Mouse (Mus musculus) myocyte (in vitro differentiated cells): Measurements from ENCODE around the gene Agap1. TPM values are rescaled to one million over a fixed set of nuclear protein-coding genes. Genes with fewer than 3 reads are reported as not detected.

Experiments used
- H3K27me3 ChIP-seq: one replicate; pipeline ENCODE4 v1.6.1; 2011; ENCODE audit not compliant: control insufficient read depth, insufficient read depth, insufficient read length
- H3K36me3 ChIP-seq: one replicate; pipeline ENCODE4 v1.6.1; 2011; ENCODE audit not compliant: control insufficient read depth, insufficient read depth
- H3K4me2 ChIP-seq: one replicate; pipeline ENCODE4 v1.6.1; 2011; ENCODE audit warnings: low read depth, control low read depth
- H3K4me3 ChIP-seq: one replicate; pipeline ENCODE4 v1.5.1; 2011; ENCODE audit warnings: mild to moderate bottlenecking, control low read depth, moderate library complexity
- H3K79me2 ChIP-seq: one replicate; pipeline ENCODE4 v1.6.1; 2011; ENCODE audit not compliant: control insufficient read depth, insufficient read depth
- H3ac ChIP-seq: one replicate; pipeline ENCODE4 v1.6.1; 2011; ENCODE audit not compliant: control insufficient read depth, insufficient read length
- CEBPB ChIP-seq: IDR thresholded peaks from 2 replicates; pipeline ENCODE4 v1.6.1; 2011; ENCODE audit warnings: mild to moderate bottlenecking, moderate library complexity; ENCODE audit not compliant: poor library complexity, insufficient read depth, severe bottlenecking
- E2F4 ChIP-seq: IDR thresholded peaks from one replicate; pipeline ENCODE4 v1.6.1; 2011; ENCODE audit warnings: mild to moderate bottlenecking, control low read depth, moderate library complexity; ENCODE audit not compliant: insufficient read depth
- MAX ChIP-seq: IDR thresholded peaks from one replicate; pipeline ENCODE4 v1.6.1; 2011; ENCODE audit warnings: low read depth, mild to moderate bottlenecking, control low read depth
- MYOD1 ChIP-seq, 3 experiments: IDR thresholded peaks; one replicate each; pipeline ENCODE4 v1.6.1; 2011; ENCODE audit warnings: control low read depth in 2 of 3, low read depth in 2 of 3, mild to moderate bottlenecking in 2 of 3, moderate library complexity in 1 of 3; ENCODE audit not compliant: insufficient read length in 2 of 3, control insufficient read depth in 1 of 3
- MYOG ChIP-seq, 3 experiments: IDR thresholded peaks; one replicate each; pipeline ENCODE4 v1.6.1; 2011; ENCODE audit warnings: control low read depth in 2 of 3, low read depth in 2 of 3, mild to moderate bottlenecking in 2 of 3; ENCODE audit not compliant: insufficient read length in 2 of 3, control insufficient read depth in 1 of 3, insufficient read depth in 1 of 3
- POLR2A ChIP-seq: IDR thresholded peaks from one replicate; pipeline ENCODE4 v1.6.1; 2011; ENCODE audit warnings: low read depth, mild to moderate bottlenecking, control low read depth, moderate library complexity; ENCODE audit not compliant: insufficient read length
- POLR2AphosphoS2 ChIP-seq: IDR thresholded peaks from one replicate; pipeline ENCODE4 v1.6.1; 2011; ENCODE audit warnings: low read depth, control low read depth; ENCODE audit not compliant: insufficient read length
- REST ChIP-seq: IDR thresholded peaks from one replicate; pipeline ENCODE4 v1.6.1; 2011; ENCODE audit warnings: mild to moderate bottlenecking, control low read depth, moderate library complexity; ENCODE audit not compliant: insufficient read depth, insufficient read length
- SRF ChIP-seq: IDR thresholded peaks from one replicate; pipeline ENCODE4 v1.6.1; 2011; ENCODE audit warnings: low read depth; ENCODE audit not compliant: control insufficient read depth, insufficient read length
- TCF12 ChIP-seq: IDR thresholded peaks from one replicate; pipeline ENCODE4 v1.6.1; 2011; ENCODE audit warnings: mild to moderate bottlenecking, control low read depth; ENCODE audit not compliant: poor library complexity, insufficient read depth, severe bottlenecking
- TCF3 ChIP-seq: IDR thresholded peaks from one replicate; pipeline ENCODE4 v1.6.1; 2011; ENCODE audit warnings: low read depth, control low read depth; ENCODE audit not compliant: insufficient read length
- USF1 ChIP-seq: IDR thresholded peaks from one replicate; pipeline ENCODE4 v1.6.1; 2011; ENCODE audit warnings: low read depth, mild to moderate bottlenecking, control low read depth, moderate library complexity
- polyA plus RNA-seq: library from polyadenylated mRNA; unstranded; fragments of >200 nt; fragmentation: generic; extraction: Trizol; gene quantifications from one replicate; pipeline ENCODE4 v1.2.1, GENCODE M21; 2012; ENCODE audit warnings: missing spikeins

Gene Agap1
- polyA plus RNA-seq, 1 experiment: 48.9 TPM

- Histone ChIP-seq H3K4me2 (peak overlapping the region; percentile 22), H3K79me2 (peaks cover 93% of the 10 kb centered on the region), H3ac (no peak overlapping the region), H3K27me3 (no peaks in the 10 kb centered on the region), H3K36me3 (no peaks in the 10 kb centered on the region), H3K4me3 (no peak overlapping the region)
- no peak for TF ChIP-seq SRF
- no peak for TF ChIP-seq E2F4
- peak; percentile 100 for TF ChIP-seq CEBPB
- peak; percentile 33 for TF ChIP-seq TCF3
- TF ChIP-seq MYOD1 (IDR thresholded peaks at IDR 0.05; ENCODE audit: control insufficient read depth in 1 of 3, insufficient read length in 2 of 3, low read depth in 2 of 3): peak in 2 of 3 experiments; percentile 86 to 88
- no peak for TF ChIP-seq POLR2A
- TF ChIP-seq TCF12: peak; percentile 51
- no peak for TF ChIP-seq USF1
- TF ChIP-seq MYOG (IDR thresholded peaks at IDR 0.05; ENCODE audit: control insufficient read depth in 1 of 3, insufficient read depth in 1 of 3, insufficient read length in 2 of 3, low read depth in 2 of 3): peak in 1 of 3 experiments; percentile 37
Measured at GRCm38 (mm10) chr1:89545099-89545498, 90.5 kb downstream of the Agap1 start.

- Histone ChIP-seq H3K27me3 (no peaks in the 10 kb centered on the region), H3ac (no peak overlapping the region), H3K79me2 (peaks cover 93% of the 10 kb centered on the region), H3K4me2 (no peak overlapping the region), H3K36me3 (no peaks in the 10 kb centered on the region), H3K4me3 (no peak overlapping the region)
- TF ChIP-seq MYOG (IDR thresholded peaks at IDR 0.05; ENCODE audit: control insufficient read depth in 1 of 3, insufficient read depth in 1 of 3, insufficient read length in 2 of 3, low read depth in 2 of 3) (peak in 1 of 3 experiments; percentile 24), MYOD1 (IDR thresholded peaks at IDR 0.05; ENCODE audit: control insufficient read depth in 1 of 3, insufficient read length in 2 of 3, low read depth in 2 of 3) (peak in 2 of 3 experiments; percentile 42 to 49), CEBPB (no peak)
Measured at GRCm38 (mm10) chr1:89547525-89548504, 93.2 kb downstream of the Agap1 start.

GRCm38 (mm10) chr1:89550061-89550869 lies 95.7 kb downstream of the Agap1 start:
- Histone ChIP-seq H3K36me3 (no peaks in the 10 kb centered on the region), H3K79me2 (peaks cover 92% of the 10 kb centered on the region), H3K4me2 (no peak overlapping the region), H3ac (no peak overlapping the region), H3K27me3 (no peaks in the 10 kb centered on the region), H3K4me3 (no peak overlapping the region)
- TF ChIP-seq CEBPB (no peak), MAX (no peak), REST (no peak), MYOG (IDR thresholded peaks at IDR 0.05; ENCODE audit: control insufficient read depth in 1 of 3, insufficient read depth in 1 of 3, insufficient read length in 2 of 3, low read depth in 2 of 3) (no peak), USF1 (no peak), SRF (no peak), TCF3 (no peak), POLR2AphosphoS2 (no peak), MYOD1 (IDR thresholded peaks at IDR 0.05; ENCODE audit: control insufficient read depth in 1 of 3, insufficient read length in 2 of 3, low read depth in 2 of 3) (no peak)

DNA sequence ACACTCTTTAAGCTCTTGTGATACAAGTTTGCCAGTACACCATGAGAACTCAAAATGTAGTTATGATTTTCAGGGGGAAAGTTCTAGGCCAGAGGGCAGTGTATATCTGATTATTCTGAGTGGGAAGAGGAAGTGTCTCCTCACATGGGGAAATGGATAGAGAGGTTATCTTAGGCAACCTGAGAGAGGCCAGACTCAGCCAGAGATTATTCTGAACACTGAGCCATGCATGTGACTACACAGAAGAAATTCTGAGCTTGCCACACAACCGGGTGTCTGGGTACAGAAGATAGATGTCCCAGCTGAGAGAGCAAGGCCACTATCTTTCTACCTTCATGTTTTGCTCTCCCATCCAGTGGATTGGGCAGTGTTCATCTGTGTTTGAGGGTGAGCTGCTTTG lies 97.9 kb downstream of the Agap1 start:
- TF ChIP-seq TCF3 (no peak), POLR2AphosphoS2 (no peak), SRF (no peak)
- Histone ChIP-seq H3K4me2 (no peak overlapping the region), H3ac (no peak overlapping the region), H3K27me3 (no peaks in the 10 kb centered on the region), H3K79me2 (peaks cover 89% of the 10 kb centered on the region), H3K4me3 (no peak overlapping the region), H3K36me3 (no peaks in the 10 kb centered on the region)

- Histone ChIP-seq H3K4me3 (no peak overlapping the region), H3K4me2 (no peak overlapping the region), H3K36me3 (no peaks in the 10 kb centered on the region), H3ac (no peak overlapping the region), H3K27me3 (no peaks in the 10 kb centered on the region), H3K79me2 (peaks cover 90% of the 10 kb centered on the region)
- no peak for TF ChIP-seq E2F4
- no peak for TF ChIP-seq TCF3
- TF ChIP-seq SRF: no peak
- no peak for TF ChIP-seq MYOG (IDR thresholded peaks at IDR 0.05; ENCODE audit: control insufficient read depth in 1 of 3, insufficient read depth in 1 of 3, insufficient read length in 2 of 3, low read depth in 2 of 3)
- TF ChIP-seq CEBPB: no peak
- no peak for TF ChIP-seq REST
- TF ChIP-seq USF1: no peak
- TF ChIP-seq MYOD1 (IDR thresholded peaks at IDR 0.05; ENCODE audit: control insufficient read depth in 1 of 3, insufficient read length in 2 of 3, low read depth in 2 of 3): no peak
- TF ChIP-seq MAX: no peak
- TF ChIP-seq TCF12: no peak
- TF ChIP-seq POLR2A: no peak
- TF ChIP-seq POLR2AphosphoS2: no peak
Measured at GRCm38 (mm10) chr1:89553791-89554190, 99.2 kb downstream of the Agap1 start.
